Mouse (Mus musculus): ENCODE measurements around the gene Bcat1. TPM values are rescaled to one million over a fixed set of nuclear protein-coding genes. Genes with fewer than 3 reads are reported as not detected.

Gene Bcat1
- polyA plus RNA-seq, 1 experiment from 2014 or later: 119 TPM

DNA sequence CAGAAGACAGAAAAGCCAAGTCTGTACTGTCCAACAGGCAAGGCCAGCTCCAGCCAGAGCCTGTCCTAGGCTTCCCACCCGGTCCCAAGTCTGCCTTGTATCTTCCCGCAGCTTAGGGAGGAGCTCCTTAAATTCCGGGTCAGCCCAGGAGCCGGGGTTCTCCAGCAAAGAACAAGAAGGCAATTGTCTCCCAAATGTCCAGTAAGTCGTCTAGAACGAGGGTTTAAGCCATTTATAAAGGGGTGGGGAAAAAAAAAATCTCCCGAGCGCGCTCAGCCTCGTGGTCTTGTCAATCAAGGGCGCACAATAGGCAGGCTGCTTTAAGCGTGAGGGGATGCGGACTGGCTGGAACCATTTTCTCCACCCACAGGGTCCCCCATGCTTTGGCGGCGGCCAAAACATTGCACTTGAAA lies 28.5 kb downstream of the Bcat1 start:
- 8% methylated on average over 15 of the region's 15 CpGs for WGBS
- Histone ChIP-seq H3K27ac (ENCODE audit: low read depth, low read length) (peak overlapping the region; percentile 81), H3K9me3 (ENCODE audit: control insufficient read depth, low read length) (no peaks in the 10 kb centered on the region), H3K27me3 (ENCODE audit: control insufficient read depth, insufficient read depth, low read length) (no peaks in the 10 kb centered on the region), H3K4me1 (ENCODE audit: control insufficient read depth, insufficient read depth, low read length) (peaks cover 16% of the 10 kb centered on the region), H3K36me3 (ENCODE audit: control insufficient read depth, insufficient read depth, low read length) (no peaks in the 10 kb centered on the region), H3K4me3 (ENCODE audit: low read depth, low read length) (peak overlapping the region; percentile 61), H3K9ac (replicated peaks; ENCODE audit: low read depth, low read length) (peak overlapping the region; percentile 73), H3K4me2 (ENCODE audit: low read depth, low read length) (peak overlapping the region; percentile 91)
- peak; percentile 76 for ATAC-seq (ENCODE audit: low read depth)

DNA sequence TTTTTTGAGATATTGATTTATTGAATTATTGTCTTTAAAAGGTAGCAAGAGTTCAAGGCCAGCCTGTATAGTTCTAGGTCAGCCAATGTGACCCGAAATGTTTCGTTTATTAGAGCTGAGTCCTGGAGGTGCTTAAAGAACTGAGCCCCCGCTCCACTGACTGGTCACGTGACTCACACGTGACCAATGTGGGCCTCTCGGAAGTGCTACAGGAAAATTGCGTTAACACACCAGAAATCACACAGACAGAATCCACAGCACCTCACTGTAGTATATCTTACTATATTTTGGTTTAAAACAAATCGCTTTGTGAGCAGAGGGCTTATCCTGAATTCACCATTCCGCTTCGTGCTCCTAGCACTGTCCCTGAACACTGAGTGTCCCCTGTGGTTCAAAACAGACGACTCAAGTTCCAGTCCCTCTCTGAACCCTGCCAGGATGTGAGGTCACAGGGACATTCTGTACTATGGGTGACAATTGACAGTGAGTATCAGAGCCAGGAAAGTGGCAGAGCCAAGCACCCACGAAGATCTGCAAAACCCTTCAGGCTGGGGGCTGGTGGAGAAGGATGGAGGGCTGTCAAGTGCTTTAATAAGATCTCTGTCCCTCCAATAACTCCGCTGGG lies 29.6 kb downstream of the Bcat1 start:
- WGBS: 58% methylated on average over 13 of the region's 13 CpGs
- Histone ChIP-seq H3K27me3 (ENCODE audit: control insufficient read depth, insufficient read depth, low read length) (no peaks in the 10 kb centered on the region), H3K27ac (ENCODE audit: low read depth, low read length) (no peak overlapping the region), H3K4me2 (ENCODE audit: low read depth, low read length) (peak overlapping the region; percentile 91), H3K4me1 (ENCODE audit: control insufficient read depth, insufficient read depth, low read length) (peaks cover 18% of the 10 kb centered on the region), H3K4me3 (ENCODE audit: low read depth, low read length) (peak overlapping the region; percentile 61), H3K36me3 (ENCODE audit: control insufficient read depth, insufficient read depth, low read length) (no peaks in the 10 kb centered on the region), H3K9me3 (ENCODE audit: control insufficient read depth, low read length) (no peaks in the 10 kb centered on the region), H3K9ac (replicated peaks; ENCODE audit: low read depth, low read length) (peak overlapping the region; percentile 73; the same call in 1 of the 2 replicates)
- ATAC-seq (ENCODE audit: low read depth): no peak

DNA sequence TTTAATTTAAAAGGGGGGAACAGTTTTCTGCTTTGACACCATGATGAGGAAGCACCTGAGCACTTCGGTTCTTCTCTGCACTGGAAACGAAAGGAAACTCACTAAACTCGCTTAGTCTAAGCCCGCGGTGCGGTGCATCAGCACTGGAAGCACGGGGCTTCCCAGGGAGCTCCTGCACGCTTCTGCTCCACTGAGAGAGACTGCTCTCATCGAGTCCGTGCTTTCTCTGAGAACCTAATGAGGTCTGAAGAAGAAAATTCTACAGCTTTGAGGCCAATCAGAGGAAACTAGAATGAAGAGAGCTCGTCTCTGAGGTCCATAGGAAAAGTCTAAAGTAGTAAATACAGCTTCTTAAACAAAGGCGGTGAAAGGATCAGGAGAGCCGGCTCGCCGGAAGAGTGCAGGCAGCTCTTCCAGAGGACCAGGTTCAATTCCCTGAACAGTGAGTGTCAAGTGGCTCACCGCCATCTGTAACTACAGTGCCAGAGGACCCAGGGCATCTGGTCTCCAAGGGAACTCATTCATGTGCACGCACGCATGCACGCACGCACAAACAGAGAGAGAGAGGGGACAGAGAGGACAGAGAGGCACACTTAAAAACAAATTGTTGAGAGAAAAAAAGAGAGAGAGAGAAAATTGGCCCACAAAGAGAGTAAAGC lies 30.9 kb downstream of the Bcat1 start:
- Histone ChIP-seq H3K4me3 (ENCODE audit: low read depth, low read length) (no peak overlapping the region; the same call in 1 of the 2 replicates), H3K9me3 (ENCODE audit: control insufficient read depth, low read length) (no peaks in the 10 kb centered on the region), H3K9ac (replicated peaks; ENCODE audit: low read depth, low read length) (no peak overlapping the region), H3K4me2 (ENCODE audit: low read depth, low read length) (peak overlapping the region; percentile 91), H3K4me1 (ENCODE audit: control insufficient read depth, insufficient read depth, low read length) (peaks cover 23% of the 10 kb centered on the region), H3K27ac (ENCODE audit: low read depth, low read length) (no peak overlapping the region), H3K36me3 (ENCODE audit: control insufficient read depth, insufficient read depth, low read length) (no peaks in the 10 kb centered on the region), H3K27me3 (ENCODE audit: control insufficient read depth, insufficient read depth, low read length) (no peaks in the 10 kb centered on the region)
- ATAC-seq (ENCODE audit: low read depth): no peak
- 63% methylated on average over 20 of the region's 20 CpGs for WGBS

DNA sequence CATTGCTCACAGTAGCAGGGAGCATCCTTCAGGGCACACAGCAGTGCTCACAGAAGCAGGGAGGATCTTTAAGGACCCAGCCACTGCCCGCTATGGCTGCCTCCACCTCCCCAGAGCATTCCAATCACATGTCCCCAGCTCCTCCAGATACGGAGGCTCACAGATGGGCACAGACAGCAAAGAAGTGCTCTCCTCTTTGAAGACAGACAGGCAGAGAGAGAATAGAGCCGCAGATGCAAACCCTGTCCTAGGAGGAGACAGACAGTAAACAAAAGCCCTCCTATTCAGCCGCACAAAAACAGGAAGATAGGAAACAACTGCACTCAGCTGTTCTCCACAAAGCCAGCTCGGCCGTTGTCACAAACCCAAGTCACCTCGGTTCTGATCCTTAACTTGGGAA lies 35.3 kb downstream of the Bcat1 start:
- Histone ChIP-seq H3K4me1 (ENCODE audit: control insufficient read depth, insufficient read depth, low read length) (peaks cover 12% of the 10 kb centered on the region; the same call in 1 of the 2 replicates), H3K9ac (replicated peaks; ENCODE audit: low read depth, low read length) (no peak overlapping the region), H3K9me3 (ENCODE audit: control insufficient read depth, low read length) (no peaks in the 10 kb centered on the region), H3K27ac (ENCODE audit: low read depth, low read length) (no peak overlapping the region), H3K4me2 (ENCODE audit: low read depth, low read length) (0 out of 2 replicates have a peak overlapping the region, but pooled peaks have one; percentile 22), H3K36me3 (ENCODE audit: control insufficient read depth, insufficient read depth, low read length) (0 out of 2 replicates have a peak, but pooled peaks cover 6% of the 10 kb centered on the region), H3K4me3 (ENCODE audit: low read depth, low read length) (no peak overlapping the region), H3K27me3 (ENCODE audit: control insufficient read depth, insufficient read depth, low read length) (no peaks in the 10 kb centered on the region)
- no peak for ATAC-seq (ENCODE audit: low read depth)
- 22% methylated on average over 7 of the region's 7 CpGs for WGBS

DNA sequence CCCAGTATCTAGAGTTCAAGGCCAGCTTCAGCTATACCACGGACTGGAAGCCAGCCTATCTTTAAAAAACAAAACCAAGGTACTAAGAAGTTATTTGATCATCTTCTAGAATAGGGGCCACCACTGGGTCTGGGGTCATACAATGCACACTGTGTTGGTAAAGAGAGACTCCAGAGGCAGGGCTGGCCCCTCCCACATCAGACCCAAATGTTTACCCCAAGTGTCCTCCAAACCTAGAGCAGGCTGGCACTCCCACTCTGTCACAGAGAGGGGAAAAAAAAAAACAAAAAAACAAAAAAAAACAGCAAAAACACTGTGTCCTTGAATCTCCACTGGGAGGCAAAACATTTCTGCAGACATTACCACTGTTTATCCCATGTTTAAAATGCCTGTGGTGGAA lies 38.4 kb downstream of the Bcat1 start:
- WGBS: 83% methylated on average over 1 of the region's 1 CpGs
- H3K4me1 ChIP-seq (ENCODE audit: control insufficient read depth, insufficient read depth, low read length): 0 out of 2 replicates have a peak, but pooled peaks cover 7% of the 10 kb centered on the region
- no peaks in the 10 kb centered on the region for H3K9me3 ChIP-seq (ENCODE audit: control insufficient read depth, low read length)
- no peak overlapping the region for H3K4me3 ChIP-seq (ENCODE audit: low read depth, low read length)
- H3K27me3 ChIP-seq (ENCODE audit: control insufficient read depth, insufficient read depth, low read length): no peaks in the 10 kb centered on the region
- H3K27ac ChIP-seq (ENCODE audit: low read depth, low read length): no peak overlapping the region
- H3K36me3 ChIP-seq (ENCODE audit: control insufficient read depth, insufficient read depth, low read length): peaks cover 12% of the 10 kb centered on the region; the same call in 1 of the 2 replicates
- H3K9ac ChIP-seq (replicated peaks; ENCODE audit: low read depth, low read length): no peak overlapping the region
- ATAC-seq (ENCODE audit: low read depth): no peak
- H3K4me2 ChIP-seq (ENCODE audit: low read depth, low read length): no peak overlapping the region

DNA sequence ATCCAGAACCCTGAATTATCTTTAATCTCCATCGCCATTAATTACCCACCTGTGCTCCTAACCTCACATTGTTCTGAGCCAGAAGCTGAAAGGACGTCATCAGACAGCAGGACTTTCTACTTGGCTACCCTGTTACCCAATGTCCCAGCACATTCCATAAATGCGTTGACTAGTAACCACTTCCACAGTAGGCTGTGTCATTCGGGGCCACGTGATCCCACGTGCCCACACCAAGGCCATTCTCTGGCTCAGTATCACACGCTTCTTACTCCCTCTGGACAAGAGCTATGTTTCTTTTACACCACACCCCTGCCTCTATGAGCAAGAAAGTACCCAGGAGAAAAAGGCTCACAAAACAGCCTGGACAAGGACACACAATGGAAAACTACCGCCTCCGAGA lies 40.6 kb downstream of the Bcat1 start:
- WGBS: 93% methylated on average over 9 of the region's 9 CpGs
- H3K4me2 ChIP-seq (ENCODE audit: low read depth, low read length): no peak overlapping the region
- H3K27ac ChIP-seq (ENCODE audit: low read depth, low read length): no peak overlapping the region
- peaks cover 28% of the 10 kb centered on the region for H3K36me3 ChIP-seq (ENCODE audit: control insufficient read depth, insufficient read depth, low read length)
- no peak overlapping the region for H3K4me3 ChIP-seq (ENCODE audit: low read depth, low read length)
- no peaks in the 10 kb centered on the region for H3K4me1 ChIP-seq (ENCODE audit: control insufficient read depth, insufficient read depth, low read length)
- no peak overlapping the region for H3K9ac ChIP-seq (replicated peaks; ENCODE audit: low read depth, low read length)
- no peaks in the 10 kb centered on the region for H3K9me3 ChIP-seq (ENCODE audit: control insufficient read depth, low read length)
- ATAC-seq (ENCODE audit: low read depth): no peak
- no peaks in the 10 kb centered on the region for H3K27me3 ChIP-seq (ENCODE audit: control insufficient read depth, insufficient read depth, low read length)

DNA sequence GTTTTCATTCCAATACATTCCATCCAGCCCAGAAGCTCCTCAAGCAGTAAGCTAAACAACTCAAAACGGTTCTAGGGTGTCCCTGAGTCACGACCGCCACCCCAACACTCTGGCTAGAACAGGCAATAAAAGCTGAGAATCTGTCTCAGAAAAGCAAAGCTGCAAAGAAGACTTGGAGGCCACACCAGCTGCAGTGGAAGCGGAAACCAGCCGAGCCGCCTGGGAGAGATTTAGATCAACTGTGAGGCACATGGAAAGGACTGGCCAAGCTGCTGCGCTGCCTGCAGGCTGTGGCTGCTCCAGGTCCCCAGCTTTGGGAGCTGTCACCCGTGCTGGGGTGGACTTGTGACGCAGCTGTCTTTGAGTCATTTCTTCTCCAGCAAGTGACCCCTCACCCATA lies 45.4 kb downstream of the Bcat1 start:
- Histone ChIP-seq H3K36me3 (ENCODE audit: control insufficient read depth, insufficient read depth, low read length) (peaks cover 24% of the 10 kb centered on the region), H3K4me2 (ENCODE audit: low read depth, low read length) (no peak overlapping the region), H3K9ac (replicated peaks; ENCODE audit: low read depth, low read length) (no peak overlapping the region), H3K9me3 (ENCODE audit: control insufficient read depth, low read length) (no peaks in the 10 kb centered on the region), H3K4me1 (ENCODE audit: control insufficient read depth, insufficient read depth, low read length) (no peaks in the 10 kb centered on the region), H3K27me3 (ENCODE audit: control insufficient read depth, insufficient read depth, low read length) (no peaks in the 10 kb centered on the region), H3K4me3 (ENCODE audit: low read depth, low read length) (no peak overlapping the region), H3K27ac (ENCODE audit: low read depth, low read length) (no peak overlapping the region)
- 89% methylated on average over 9 of the region's 9 CpGs for WGBS
- ATAC-seq (ENCODE audit: low read depth): no peak

DNA sequence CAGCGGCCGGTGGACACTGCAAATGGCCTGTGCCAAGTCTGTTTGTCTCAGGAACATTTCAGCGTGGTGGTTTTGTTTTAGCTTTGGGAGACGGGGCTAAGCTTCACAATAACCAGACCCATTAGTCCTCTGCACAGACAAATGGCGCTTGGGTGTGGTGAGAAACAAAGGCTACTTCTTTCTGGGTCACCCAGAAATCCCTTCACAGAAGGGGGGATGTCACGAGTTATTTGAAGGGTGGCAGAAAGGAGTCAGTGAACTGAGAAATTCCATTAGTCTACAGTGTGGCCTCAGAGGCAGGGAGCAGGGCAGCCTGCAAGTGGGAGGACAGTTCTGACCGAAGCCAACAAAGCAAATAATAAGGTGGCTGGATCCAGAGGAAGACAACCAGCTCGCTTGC lies 52.0 kb downstream of the Bcat1 start:
- no peaks in the 10 kb centered on the region for H3K27me3 ChIP-seq (ENCODE audit: control insufficient read depth, insufficient read depth, low read length)
- no peaks in the 10 kb centered on the region for H3K4me1 ChIP-seq (ENCODE audit: control insufficient read depth, insufficient read depth, low read length)
- no peak overlapping the region for H3K4me2 ChIP-seq (ENCODE audit: low read depth, low read length)
- no peaks in the 10 kb centered on the region for H3K9me3 ChIP-seq (ENCODE audit: control insufficient read depth, low read length)
- no peaks in the 10 kb centered on the region; the same call in 1 of the 2 replicates for H3K36me3 ChIP-seq (ENCODE audit: control insufficient read depth, insufficient read depth, low read length)
- no peak overlapping the region for H3K27ac ChIP-seq (ENCODE audit: low read depth, low read length)
- 32% methylated on average over 8 of the region's 8 CpGs for WGBS
- H3K9ac ChIP-seq (replicated peaks; ENCODE audit: low read depth, low read length): no peak overlapping the region
- no peak overlapping the region for H3K4me3 ChIP-seq (ENCODE audit: low read depth, low read length)
- no peak for ATAC-seq (ENCODE audit: low read depth)

DNA sequence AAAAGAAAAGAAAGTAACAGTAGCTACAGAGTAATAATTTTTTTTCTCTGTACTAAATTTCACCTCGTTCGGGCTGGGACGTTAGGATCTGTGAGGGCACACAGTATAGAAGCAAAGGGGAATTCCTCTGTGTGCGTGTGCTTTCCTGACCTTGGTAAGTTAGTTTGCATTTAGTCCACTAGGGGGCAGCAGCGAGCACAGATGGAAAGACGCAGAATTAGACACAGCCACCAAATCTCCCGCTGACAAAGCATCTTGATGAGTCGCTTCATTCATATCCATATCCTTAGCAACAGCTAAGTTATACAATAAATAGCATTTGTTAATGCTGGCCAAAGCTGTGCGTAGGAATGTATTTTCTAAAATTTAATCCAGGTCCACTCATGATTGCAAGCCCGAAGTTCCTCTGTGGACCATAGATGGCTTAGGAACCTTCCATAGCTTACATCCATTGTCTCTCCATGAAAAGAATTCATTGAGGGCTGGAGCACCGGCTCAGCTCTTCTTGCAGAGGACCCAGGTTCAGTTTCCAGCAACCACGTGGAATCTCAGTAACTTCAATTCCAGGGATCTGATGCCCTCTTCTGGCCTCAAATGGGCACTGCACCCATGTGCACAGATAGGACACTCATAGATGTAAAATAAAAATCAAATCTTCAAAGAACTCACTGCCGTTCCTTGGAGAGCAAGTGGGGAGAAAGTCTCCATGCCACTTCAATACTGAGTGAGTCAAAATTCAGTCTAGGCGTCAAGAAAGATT lies 52.8 kb downstream of the Bcat1 start:
- WGBS: 80% methylated on average over 14 of the region's 14 CpGs
- H3K36me3 ChIP-seq (ENCODE audit: control insufficient read depth, insufficient read depth, low read length): peaks cover 3% of the 10 kb centered on the region; the same call in 1 of the 2 replicates
- ATAC-seq (ENCODE audit: low read depth): no peak

More for the DNA sequence above, 52.8 kb downstream of the Bcat1 start:
- Histone ChIP-seq H3K27ac (ENCODE audit: low read depth, low read length) (no peak overlapping the region), H3K4me3 (ENCODE audit: low read depth, low read length) (no peak overlapping the region), H3K27me3 (ENCODE audit: control insufficient read depth, insufficient read depth, low read length) (no peaks in the 10 kb centered on the region), H3K4me1 (ENCODE audit: control insufficient read depth, insufficient read depth, low read length) (no peaks in the 10 kb centered on the region), H3K9ac (replicated peaks; ENCODE audit: low read depth, low read length) (no peak overlapping the region), H3K4me2 (ENCODE audit: low read depth, low read length) (no peak overlapping the region), H3K9me3 (ENCODE audit: control insufficient read depth, low read length) (no peaks in the 10 kb centered on the region)

Measured in neural tube, embryonic 14.5 days (tissue).